Mouse (Mus musculus) adrenal gland, adult 18-20 months (tissue): Measurements from ENCODE around the gene Bad. TPM values are rescaled to one million over a fixed set of nuclear protein-coding genes. Genes with fewer than 3 reads are reported as not detected.

Source experiments
- microRNA-seq, 2 experiments: library from miRNA; unstranded; fragments of <30 nt; microRNA quantifications; one replicate each; pipeline ENCODE4 v1.2.0; 2021; ENCODE audit warnings: borderline number of aligned reads in 2 of 2
- total RNA-seq, 2 experiments: library from RNA; stranded (reverse); gene quantifications; 1 replicate in 1 of 2; 2 replicates in 1 of 2; pipeline ENCODE4 v1.2.3; 2021

Gene Bad
- total RNA-seq, 2 experiments from 2014 or later, result 45.5 to 46.0 TPM

Small RNAs within 50 kb of the gene (microRNA-seq; reads per million reads assigned to microRNA genes)
- gene Mir6990, result 6.1 to 8.6 reads per million in 2 experiments

Other genes starting within 250 kb of the Bad start
- 10 to 100 TPM; 23.2 to 25.3 TPM for gene Rps6ka4, start 101.2 kb upstream of the Bad start, total RNA-seq
- gene Ccdc88b, start 83.7 kb upstream of the Bad start, total RNA-seq, result 1 to 10 TPM; 2.0 TPM
- 100 to 1,000 TPM in 1 of 2 experiments, 10 to 100 TPM in 1; 83.2 to 110 TPM for gene Trmt112, start 32.2 kb upstream of the Bad start, total RNA-seq
- gene Prdx5, start 31.8 kb upstream of the Bad start, total RNA-seq, result 100 to 1,000 TPM; 303 to 375 TPM
- 10 to 100 TPM; 38.7 to 63.0 TPM for gene Esrra, start 20.0 kb upstream of the Bad start, total RNA-seq
- 1 to 10 TPM in 1 of 2 experiments, not detected in 1; 1.2 TPM for gene Catsperz, start 16.5 kb upstream of the Bad start, total RNA-seq
- under 1 TPM; 0.23 to 0.35 TPM for gene Kcnk4, start 7.3 kb upstream of the Bad start, total RNA-seq
- gene Gpr137, start 619 bp downstream of the Bad start, total RNA-seq, result 10 to 100 TPM; 56.4 to 56.8 TPM
- 100 to 1,000 TPM; 160 to 199 TPM for gene Ppp1r14b, start 33.1 kb downstream of the Bad start, total RNA-seq
- 10 to 100 TPM; 34.1 to 43.9 TPM for gene Plcb3, start 34.6 kb downstream of the Bad start, total RNA-seq
- 100 to 1,000 TPM in 1 of 2 experiments, 10 to 100 TPM in 1; 86.9 to 104 TPM for gene Fkbp2, start 38.6 kb downstream of the Bad start, total RNA-seq
- 100 to 1,000 TPM in 1 of 2 experiments, 10 to 100 TPM in 1; 84.3 to 164 TPM for gene Vegfb, start 45.8 kb downstream of the Bad start, total RNA-seq
- gene Dnajc4, start 50.7 kb downstream of the Bad start, total RNA-seq, result 10 to 100 TPM; 43.4 to 50.0 TPM
- 10 to 100 TPM; 21.5 to 24.7 TPM for gene Nudt22, start 54.3 kb downstream of the Bad start, total RNA-seq
- gene Trpt1, start 54.3 kb downstream of the Bad start, total RNA-seq, result 10 to 100 TPM; 11.4 to 15.4 TPM
- 1 to 10 TPM; 7.4 to 8.7 TPM for gene Fermt3, start 77.6 kb downstream of the Bad start, total RNA-seq
- gene Stip1, start 98.1 kb downstream of the Bad start, total RNA-seq, result 100 to 1,000 TPM; 284 to 378 TPM
- gene Macrod1, start 114.9 kb downstream of the Bad start, total RNA-seq, result 10 to 100 TPM; 62.4 to 77.9 TPM
- 1 to 10 TPM; 2.1 to 9.3 TPM for gene Flrt1, start 163.9 kb downstream of the Bad start, total RNA-seq